Mouse (Mus musculus) limb, embryonic 10.5 days (tissue): ENCODE measurements around the gene Crebl2. TPM values are rescaled to one million over a fixed set of nuclear protein-coding genes. Genes with fewer than 3 reads are reported as not detected.

ENCODE experiments used
- DNase-seq: peaks from one replicate; pipeline ENCODE4 v3.0.0-alpha.2; 2017; ENCODE audit warnings: low spot score
- H3K27ac ChIP-seq: fragments of 300-500 bp; sonication (generic); 2 replicates; pipeline ENCODE4 v1.5.1; 2016; ENCODE audit warnings: mild to moderate bottlenecking
- H3K27me3 ChIP-seq: fragments of 300-500 bp; sonication (generic); 2 replicates; pipeline ENCODE4 v1.6.1; 2016; ENCODE audit warnings: low read depth, mild to moderate bottlenecking; ENCODE audit not compliant: poor library complexity, severe bottlenecking
- H3K36me3 ChIP-seq: fragments of 300-500 bp; sonication (generic); 2 replicates; pipeline ENCODE4 v1.6.1; 2016; ENCODE audit warnings: mild to moderate bottlenecking, moderate library complexity
- H3K4me1 ChIP-seq: fragments of 300-500 bp; sonication (generic); 2 replicates; pipeline ENCODE4 v1.6.1; 2016
- H3K4me3 ChIP-seq: fragments of 300-500 bp; sonication (generic); 2 replicates; pipeline ENCODE4 v1.5.1; 2016; ENCODE audit warnings: mild to moderate bottlenecking, moderate library complexity
- H3K9me3 ChIP-seq: fragments of 300-500 bp; sonication (generic); replicated peaks from 2 replicates; pipeline ENCODE4 v1.6.1; 2016; ENCODE audit warnings: mild to moderate bottlenecking
- WGBS: fragments of 180-500 bp; shearing (Covaris S2); methylation state at CpG from one replicate; pipeline ENCODE4 v1.1.7; 2016; 5-methylcytosine and 5-hydroxymethylcytosine counted together
- polyA plus RNA-seq: library from polyadenylated mRNA; unstranded; fragments of >200 nt; fragmentation: Nextera tagmentation; extraction: Ambion mirVana; gene quantifications from 2 replicates; pipeline ENCODE4 v1.2.1, GENCODE M21; 2016

The Crebl2 gene
- polyA plus RNA-seq, 1 experiment from 2014 or later, result 0.99 TPM

DNA sequence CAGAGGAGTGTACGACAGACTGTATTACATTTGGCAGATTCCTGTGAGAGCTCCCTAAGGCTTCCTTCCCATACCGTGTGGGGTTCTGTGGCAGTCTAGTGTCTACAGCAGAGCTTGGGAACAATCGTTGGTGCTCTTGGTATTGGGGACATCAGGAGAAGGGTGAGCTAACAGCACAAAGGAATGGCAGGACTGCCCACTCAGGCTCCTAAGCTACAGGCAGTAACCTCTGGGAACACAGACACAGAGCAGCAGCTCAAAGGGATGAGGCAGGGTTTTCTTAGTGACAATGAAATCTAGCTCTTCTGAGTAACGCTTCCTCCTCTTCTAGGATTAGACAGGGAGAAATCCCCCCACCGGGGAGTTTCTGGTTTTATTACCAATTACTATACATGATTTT is 57.1 kb downstream of the Crebl2 start:
- peaks cover 15% of the 10 kb centered on the region for H3K4me1 ChIP-seq
- H3K4me3 ChIP-seq, result 0 out of 2 replicates have a peak overlapping the region, but pooled peaks have one; percentile 35
- WGBS, result 39% methylated on average over 5 of the region's 5 CpGs
- H3K9me3 ChIP-seq, result no peaks in the 10 kb centered on the region
- no peak for DNase-seq
- H3K36me3 ChIP-seq, result no peaks in the 10 kb centered on the region
- H3K27ac ChIP-seq, result no peak overlapping the region
- H3K27me3 ChIP-seq, result no peaks in the 10 kb centered on the region

DNA sequence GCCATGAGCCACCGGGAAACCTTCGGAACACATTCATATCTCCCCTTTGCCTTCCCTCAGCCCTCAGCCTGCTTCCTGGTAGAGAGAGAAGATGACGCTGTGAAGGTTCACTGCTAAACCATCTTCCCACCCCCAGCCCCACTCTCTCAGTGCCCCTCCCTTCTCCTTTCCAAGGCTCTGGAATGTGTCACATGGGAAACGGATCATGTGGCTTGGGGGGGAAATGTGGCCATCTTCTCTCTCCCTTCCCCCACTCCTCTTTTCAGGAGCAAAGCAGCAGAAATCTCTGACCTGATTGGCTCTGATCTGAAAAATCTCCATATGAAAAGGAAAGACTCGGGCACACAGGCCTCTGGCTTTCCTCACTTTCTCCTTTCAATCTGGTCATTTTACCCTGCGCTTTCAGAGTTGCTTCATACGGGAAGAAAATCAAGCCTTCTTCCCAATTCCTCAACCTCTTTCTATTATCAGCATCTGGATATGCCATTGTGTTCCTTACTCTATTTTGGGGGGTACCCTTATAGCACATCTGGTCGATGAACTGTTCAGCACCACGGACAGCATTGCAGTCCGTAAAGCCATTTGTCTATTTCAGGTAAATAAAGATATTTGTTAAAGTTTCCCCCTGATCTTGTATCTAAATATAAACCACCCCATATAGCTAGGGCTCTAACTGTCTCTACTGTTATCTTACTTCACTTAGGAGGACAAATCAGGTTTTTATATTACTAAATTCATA is 57.9 kb downstream of the Crebl2 start:
- Histone ChIP-seq H3K4me3 (peak overlapping the region; percentile 35), H3K36me3 (no peaks in the 10 kb centered on the region), H3K27me3 (no peaks in the 10 kb centered on the region), H3K4me1 (peaks cover 15% of the 10 kb centered on the region), H3K27ac (no peak overlapping the region), H3K9me3 (no peaks in the 10 kb centered on the region)
- DNase-seq, result peak; percentile 61
- WGBS, result under 1% methylated on average over 10 of the region's 10 CpGs

DNA sequence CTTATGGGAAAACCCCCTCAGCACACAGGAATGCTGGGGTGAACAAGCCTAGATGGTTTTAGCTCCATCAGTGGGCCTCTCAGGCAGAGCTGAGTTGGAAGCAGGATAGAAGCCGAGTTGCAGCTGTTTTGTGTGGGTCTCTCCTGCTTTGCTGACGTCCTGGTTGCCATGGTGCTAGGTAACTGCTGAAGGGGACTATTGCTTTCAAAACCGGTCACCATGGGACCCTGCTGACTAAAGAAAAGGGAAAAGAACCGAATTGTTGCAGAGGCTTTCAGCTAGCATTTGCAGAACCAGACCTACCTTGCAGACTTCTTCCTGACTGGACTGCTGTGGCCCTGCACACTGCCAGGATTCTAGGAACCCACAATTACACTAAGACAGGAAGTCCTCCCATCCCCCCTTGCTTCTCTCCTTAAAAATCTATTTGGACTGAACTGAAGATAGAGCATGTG is 58.6 kb downstream of the Crebl2 start:
- no peak overlapping the region for H3K27ac ChIP-seq
- H3K4me1 ChIP-seq, result peaks cover 15% of the 10 kb centered on the region
- no peaks in the 10 kb centered on the region for H3K27me3 ChIP-seq
- H3K9me3 ChIP-seq, result no peaks in the 10 kb centered on the region
- no peak overlapping the region for H3K4me3 ChIP-seq
- no peak for DNase-seq
- no peaks in the 10 kb centered on the region for H3K36me3 ChIP-seq
- 8% methylated on average over 4 of the region's 4 CpGs for WGBS

DNA sequence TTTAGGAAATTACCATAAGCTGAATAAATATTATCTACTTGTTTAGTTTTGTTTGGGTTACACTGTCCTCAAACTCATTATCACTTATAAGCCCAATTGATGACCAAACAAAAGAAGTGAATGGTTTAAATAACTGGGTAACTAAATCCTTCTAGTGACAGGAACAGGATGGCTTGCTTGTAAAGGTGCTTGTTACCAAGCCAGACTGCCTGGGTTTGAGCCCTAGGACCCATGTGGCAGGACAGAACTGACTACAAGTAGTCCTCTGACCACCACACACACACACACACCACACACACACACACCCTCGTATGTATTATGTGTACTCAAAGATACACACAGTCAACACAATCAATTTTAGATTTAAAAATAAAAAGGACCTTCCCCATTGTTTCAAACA is 59.8 kb downstream of the Crebl2 start:
- Histone ChIP-seq H3K9me3 (no peaks in the 10 kb centered on the region), H3K27ac (no peak overlapping the region), H3K27me3 (no peaks in the 10 kb centered on the region), H3K4me3 (no peak overlapping the region), H3K4me1 (peaks cover 15% of the 10 kb centered on the region), H3K36me3 (no peaks in the 10 kb centered on the region)
- WGBS, result 78% methylated on average over 1 of the region's 1 CpGs
- no peak for DNase-seq

DNA sequence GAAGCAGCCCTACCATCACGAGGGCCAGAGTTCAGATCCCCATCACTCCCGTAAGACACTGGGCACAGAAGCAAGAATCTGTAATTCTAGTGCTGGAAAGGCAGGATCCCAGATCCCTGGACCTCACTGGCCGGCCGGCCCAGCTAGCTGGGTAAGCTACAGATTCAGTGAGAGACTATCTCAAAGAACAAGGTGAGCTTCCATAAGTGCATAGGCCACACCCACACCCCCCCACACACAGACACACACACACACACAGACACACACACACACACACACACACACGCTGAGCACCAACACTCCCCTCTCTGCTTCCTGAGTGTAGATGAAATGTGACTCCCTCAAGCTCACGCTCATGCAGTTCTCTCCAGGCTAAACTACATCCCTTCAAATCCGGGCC is 60.5 kb downstream of the Crebl2 start:
- no peak for DNase-seq
- Histone ChIP-seq H3K36me3 (no peaks in the 10 kb centered on the region), H3K27me3 (no peaks in the 10 kb centered on the region), H3K27ac (no peak overlapping the region), H3K9me3 (no peaks in the 10 kb centered on the region), H3K4me1 (peaks cover 15% of the 10 kb centered on the region), H3K4me3 (no peak overlapping the region)
- WGBS, result 82% methylated on average over 7 of the region's 7 CpGs

DNA sequence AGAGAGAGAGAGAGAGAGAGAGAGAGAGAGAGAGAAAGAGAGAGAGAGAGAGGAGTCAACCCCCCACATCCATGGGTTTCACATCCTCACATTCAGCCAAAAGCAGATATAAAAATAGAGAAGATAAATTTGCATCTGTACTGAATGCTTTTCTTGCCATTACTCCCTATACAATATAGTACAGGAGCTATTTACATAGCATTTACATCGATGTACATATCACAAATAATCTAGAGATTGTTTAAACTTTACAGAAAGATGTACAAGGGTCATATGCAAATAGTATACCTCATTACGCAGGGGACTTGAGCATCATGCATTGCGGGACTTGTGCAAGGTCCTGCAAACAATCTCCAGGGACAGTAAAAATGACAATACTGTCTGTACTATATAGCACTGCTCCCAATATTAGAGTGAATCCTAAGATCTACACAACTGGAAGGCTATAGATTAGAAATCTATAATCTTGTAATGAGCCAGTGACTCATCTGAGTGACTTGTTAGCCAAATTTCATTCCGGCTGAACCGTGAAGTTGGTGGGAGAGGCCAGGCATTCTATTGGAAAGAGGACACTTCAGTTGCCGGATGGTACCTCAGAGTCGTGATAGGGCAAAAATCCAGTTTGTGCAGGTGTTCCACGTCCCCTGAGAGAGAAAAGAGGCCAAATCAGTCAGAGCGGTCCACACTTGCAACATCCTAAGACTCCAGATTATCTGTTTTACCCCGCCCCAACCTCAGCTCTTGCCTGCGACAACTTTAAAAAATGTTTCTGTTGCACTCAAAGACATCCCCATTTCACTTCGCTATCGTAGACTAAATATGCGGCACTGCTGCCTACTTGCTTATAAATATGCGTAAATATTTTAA is 66.8 kb downstream of the Crebl2 start:
- 63% methylated on average over 15 of the region's 15 CpGs for WGBS
- Histone ChIP-seq H3K36me3 (no peaks in the 10 kb centered on the region), H3K27me3 (no peaks in the 10 kb centered on the region), H3K27ac (peak overlapping the region; percentile 96), H3K4me3 (peak overlapping the region; percentile 65), H3K4me1 (peaks cover 13% of the 10 kb centered on the region), H3K9me3 (no peaks in the 10 kb centered on the region)
- no peak for DNase-seq

DNA sequence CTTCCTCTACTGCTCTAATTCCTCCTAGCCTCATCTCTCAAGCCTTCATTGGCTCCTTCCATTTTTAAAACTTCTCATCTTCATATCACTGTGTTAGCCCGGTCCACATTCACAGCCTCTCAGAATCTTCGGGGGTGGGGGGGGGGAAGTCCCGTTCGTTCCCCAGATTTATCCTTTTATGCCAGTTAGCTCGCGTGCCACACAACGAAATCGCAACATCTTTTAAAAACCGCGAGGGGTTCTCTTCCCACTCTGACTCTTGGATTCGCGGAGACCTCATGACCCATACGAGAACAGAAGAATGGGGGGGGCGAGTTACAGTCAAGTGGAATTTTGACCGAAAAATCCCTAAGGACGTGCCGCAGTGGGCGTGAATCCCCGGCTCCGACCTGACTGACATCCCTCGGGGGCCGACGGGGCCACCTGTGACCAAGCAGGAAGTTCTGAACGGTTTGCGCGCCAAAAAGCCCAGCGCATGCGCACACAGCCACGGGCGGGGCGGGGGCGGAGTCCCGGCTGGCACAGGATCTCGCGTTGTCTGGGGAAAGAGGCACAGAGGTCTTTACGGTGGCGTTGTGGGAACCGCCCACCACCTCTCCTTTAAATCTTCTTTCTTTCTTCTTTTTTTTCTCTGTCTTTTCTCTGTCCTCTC is 67.6 kb downstream of the Crebl2 start:
- Histone ChIP-seq H3K36me3 (no peaks in the 10 kb centered on the region), H3K27me3 (no peaks in the 10 kb centered on the region), H3K4me3 (peak overlapping the region; percentile 65), H3K27ac (peak overlapping the region; percentile 96), H3K9me3 (no peaks in the 10 kb centered on the region), H3K4me1 (peaks cover 13% of the 10 kb centered on the region)
- WGBS, result under 1% methylated on average over 38 of the region's 38 CpGs
- peak; percentile 99 for DNase-seq

DNA sequence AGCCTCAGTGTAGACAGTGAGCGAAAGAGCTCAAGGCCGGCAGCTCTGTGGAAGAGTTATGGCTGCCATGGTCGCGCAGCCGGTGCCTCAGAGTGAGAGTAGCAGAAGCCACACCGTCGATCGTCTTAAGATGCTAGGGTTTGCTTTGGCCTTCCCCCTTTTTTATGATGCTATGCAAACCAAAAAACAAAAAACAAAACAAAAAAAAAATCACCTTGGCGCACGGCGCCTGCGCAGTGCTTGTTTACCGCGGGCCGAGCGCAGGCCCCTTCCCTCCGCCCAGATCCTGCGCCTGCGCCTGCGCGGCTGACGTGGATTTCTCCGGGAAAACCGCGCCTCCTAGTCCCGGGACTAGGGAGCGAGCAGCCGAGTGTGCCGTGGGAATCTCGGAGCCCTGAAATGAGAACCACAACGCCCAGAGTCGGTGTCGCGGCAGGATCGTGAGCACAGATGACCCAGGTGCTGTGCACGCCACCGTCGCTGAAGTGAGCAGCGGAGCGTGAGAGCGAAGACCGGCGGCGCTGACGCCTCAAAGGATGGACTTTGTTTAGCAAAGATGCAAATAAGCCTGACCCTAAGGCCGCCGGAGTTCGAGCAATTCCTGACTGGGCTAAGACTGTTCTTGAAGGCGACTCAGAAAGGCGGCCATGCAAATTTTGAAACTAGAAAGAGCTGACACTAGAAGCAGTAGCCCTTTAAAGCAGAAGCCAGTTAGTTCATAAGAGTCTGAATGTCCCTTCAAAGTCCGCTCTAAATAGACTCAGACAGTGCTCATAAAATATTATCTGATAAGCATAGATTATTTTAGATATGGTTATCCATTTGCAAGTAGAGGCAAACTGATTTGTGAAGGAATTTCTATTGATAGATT is 68.4 kb downstream of the Crebl2 start, which contains the start of gene Gpr19:
TSS of gene Gpr19 (minus strand) at position 484 of the 871 bp plus-strand sequence.
- H3K4me3 ChIP-seq, result peak within 1 kb of the TSS; percentile 65
- WGBS, result under 1% methylated on average over 51 of the region's 51 CpGs

DNA sequence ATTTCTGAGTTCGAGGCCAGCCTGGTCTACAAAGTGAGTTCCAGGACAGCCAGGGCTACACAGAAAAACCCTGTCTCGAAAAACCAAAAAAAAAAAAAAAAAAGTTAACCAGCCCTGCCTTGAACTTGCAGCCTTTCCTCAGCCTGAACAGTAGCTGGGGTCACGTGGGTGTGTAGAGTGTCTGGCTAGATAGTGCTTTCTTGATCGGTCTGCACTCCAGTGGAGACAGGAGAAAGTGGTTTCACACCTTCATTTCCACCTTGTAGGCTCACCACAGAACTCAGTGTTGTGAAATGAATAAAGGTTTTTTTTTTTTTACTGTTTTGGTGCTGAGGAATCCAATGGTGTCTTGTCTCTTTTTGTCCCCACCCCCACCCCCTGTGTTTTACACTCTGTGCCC is 73.4 kb downstream of the Crebl2 start:
- no peak overlapping the region for H3K4me3 ChIP-seq
- DNase-seq, result no peak
- WGBS, result 78% methylated on average over 4 of the region's 4 CpGs
- H3K4me1 ChIP-seq, result peaks cover 4% of the 10 kb centered on the region; the same call in 1 of the 2 replicates
- no peak overlapping the region for H3K27ac ChIP-seq
- H3K36me3 ChIP-seq, result no peaks in the 10 kb centered on the region
- H3K9me3 ChIP-seq, result no peaks in the 10 kb centered on the region
- no peaks in the 10 kb centered on the region for H3K27me3 ChIP-seq

More for the DNA sequence above, 68.4 kb downstream of the Crebl2 start, which contains the start of gene Gpr19:
- H3K27ac ChIP-seq, result peak within 1 kb of the TSS; percentile 96
- DNase-seq, result peak; percentile 94
- H3K9me3 ChIP-seq, result no peaks in the 10 kb centered on the region
- H3K4me1 ChIP-seq, result peaks cover 13% of the 10 kb centered on the region
- H3K27me3 ChIP-seq, result no peaks in the 10 kb centered on the region
- H3K36me3 ChIP-seq, result no peaks in the 10 kb centered on the region

DNA sequence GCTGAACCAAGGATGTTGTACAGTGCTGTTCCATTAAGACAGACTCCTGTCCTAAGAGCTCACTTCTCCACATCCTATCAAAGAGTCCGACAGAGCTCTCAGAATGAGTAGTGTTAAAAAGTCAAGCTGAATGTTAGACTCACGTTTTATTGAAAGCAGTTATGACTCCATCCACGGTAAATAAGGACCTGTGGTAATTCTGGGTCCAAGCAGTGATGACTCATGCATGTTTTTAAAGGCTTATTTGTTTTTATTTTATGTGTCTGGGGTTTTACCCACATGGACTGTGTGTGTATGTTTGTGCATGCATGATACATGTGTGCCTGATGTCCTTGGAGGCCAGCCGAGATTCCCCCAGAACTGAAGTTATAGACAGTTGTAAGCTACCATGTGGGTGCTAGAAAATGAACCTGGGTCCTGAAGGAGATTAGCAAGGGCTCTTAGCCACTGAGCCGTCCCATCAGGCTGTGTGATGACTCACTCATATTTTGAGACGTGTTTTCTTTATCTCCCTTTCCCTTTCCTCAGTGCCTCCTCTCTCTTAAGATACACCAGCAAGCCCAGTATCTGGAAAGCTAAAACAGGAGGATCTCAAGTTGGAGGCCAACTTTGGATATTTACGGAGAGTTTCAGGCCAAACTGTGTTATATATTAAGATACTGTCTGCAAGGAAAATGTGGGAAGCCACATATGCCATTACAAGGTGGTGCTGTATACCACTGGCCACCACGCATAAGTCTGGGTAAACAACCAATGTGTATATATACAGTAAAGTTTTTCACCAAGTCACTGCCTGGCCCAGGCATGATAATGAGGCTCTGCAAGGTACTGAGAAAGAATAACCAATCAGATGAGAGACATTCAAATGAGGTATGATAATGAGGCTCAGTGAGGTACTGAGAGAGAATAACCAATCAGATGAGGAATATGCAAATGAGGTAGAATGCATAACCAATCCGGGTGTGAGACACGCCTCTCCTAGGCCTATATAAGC is 74.2 kb downstream of the Crebl2 start:
- Histone ChIP-seq H3K9me3 (no peaks in the 10 kb centered on the region), H3K27me3 (no peaks in the 10 kb centered on the region), H3K4me3 (no peak overlapping the region), H3K36me3 (no peaks in the 10 kb centered on the region), H3K4me1 (no peaks in the 10 kb centered on the region), H3K27ac (no peak overlapping the region)
- DNase-seq, result no peak
- WGBS, result 93% methylated on average over 10 of the region's 10 CpGs

DNA sequence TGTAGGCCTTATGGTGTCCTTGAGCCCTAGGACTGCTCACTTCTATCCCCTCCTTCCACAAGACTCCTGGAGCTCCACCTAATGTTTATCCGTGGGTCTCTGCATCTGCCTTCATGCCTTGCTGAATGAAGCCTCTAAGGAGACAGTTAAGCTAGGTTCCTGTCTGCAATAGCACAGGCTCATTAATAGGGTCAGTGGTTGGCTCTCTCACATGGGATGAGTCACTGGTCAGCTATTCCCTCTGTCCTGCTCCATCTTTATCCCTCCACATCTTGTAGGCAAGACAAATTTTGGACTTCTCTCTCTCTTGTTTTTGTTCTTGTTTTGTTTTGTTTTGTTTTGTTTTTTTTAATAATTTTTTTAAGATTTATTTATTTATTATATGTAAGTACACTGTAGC is 75.9 kb downstream of the Crebl2 start:
- H3K9me3 ChIP-seq, result no peaks in the 10 kb centered on the region
- DNase-seq, result no peak
- H3K36me3 ChIP-seq, result no peaks in the 10 kb centered on the region
- no peak overlapping the region for H3K4me3 ChIP-seq
- WGBS, result 86% methylated on average over 1 of the region's 1 CpGs
- H3K27ac ChIP-seq, result no peak overlapping the region
- no peaks in the 10 kb centered on the region for H3K4me1 ChIP-seq
- no peaks in the 10 kb centered on the region for H3K27me3 ChIP-seq
